Mouse (Mus musculus) hindbrain, embryonic 15.5 days (tissue): Measurements from ENCODE around the gene Znrf4. TPM values are rescaled to one million over a fixed set of nuclear protein-coding genes. Genes with fewer than 3 reads are reported as not detected.

Source experiments
- ATAC-seq: fragments of 200-750 bp; cut with Nextera tagmentation; 2 replicates; pipeline ENCODE4 v1.8.0; 2017; ENCODE audit warnings: low read depth, moderate number of reproducible peaks, moderate TSS enrichment; ENCODE audit not compliant: low FRiP score
- H3K27ac ChIP-seq: fragments of 300-500 bp; sonication (generic); replicated peaks from 2 replicates; pipeline ENCODE4 v1.5.1; 2015; ENCODE audit warnings: mild to moderate bottlenecking, inconsistent platforms
- H3K27me3 ChIP-seq: fragments of 300-500 bp; sonication (generic); 2 replicates; pipeline ENCODE4 v1.6.1; 2015; ENCODE audit warnings: control low read depth, inconsistent platforms
- H3K36me3 ChIP-seq: fragments of 300-500 bp; sonication (generic); 2 replicates; pipeline ENCODE4 v1.6.1; 2015; ENCODE audit warnings: control low read depth, inconsistent platforms
- H3K4me1 ChIP-seq: fragments of 300-500 bp; sonication (generic); replicated peaks from 2 replicates; pipeline ENCODE4 v1.6.1; 2015; ENCODE audit warnings: control low read depth, inconsistent platforms
- H3K4me2 ChIP-seq: fragments of 300-500 bp; sonication (generic); 2 replicates; pipeline ENCODE4 v1.6.1; 2015; ENCODE audit warnings: moderate library complexity, mild to moderate bottlenecking, inconsistent platforms
- H3K4me3 ChIP-seq: fragments of 300-500 bp; sonication (generic); 2 replicates; pipeline ENCODE4 v1.5.1; 2015; ENCODE audit warnings: mild to moderate bottlenecking, inconsistent platforms
- H3K9ac ChIP-seq: fragments of 300-500 bp; sonication (generic); 2 replicates; pipeline ENCODE4 v1.6.1; 2015; ENCODE audit warnings: inconsistent platforms
- H3K9me3 ChIP-seq: fragments of 300-500 bp; sonication (generic); 2 replicates; pipeline ENCODE4 v1.6.1; 2016; ENCODE audit warnings: control low read depth, inconsistent platforms
- WGBS: fragments of 180-500 bp; shearing (Covaris S2); methylation state at CpG from one replicate; pipeline ENCODE4 v1.1.7; 2015; 5-methylcytosine and 5-hydroxymethylcytosine counted together
- polyA plus RNA-seq: library from polyadenylated mRNA; unstranded; fragments of >200 nt; fragmentation: Nextera tagmentation; extraction: Ambion mirVana; gene quantifications from 2 replicates; pipeline ENCODE4 v1.2.1, GENCODE M21; 2015

The Znrf4 gene
- polyA plus RNA-seq, result 0.17 TPM in 1 of 2 replicates, not detected in the other

DNA sequence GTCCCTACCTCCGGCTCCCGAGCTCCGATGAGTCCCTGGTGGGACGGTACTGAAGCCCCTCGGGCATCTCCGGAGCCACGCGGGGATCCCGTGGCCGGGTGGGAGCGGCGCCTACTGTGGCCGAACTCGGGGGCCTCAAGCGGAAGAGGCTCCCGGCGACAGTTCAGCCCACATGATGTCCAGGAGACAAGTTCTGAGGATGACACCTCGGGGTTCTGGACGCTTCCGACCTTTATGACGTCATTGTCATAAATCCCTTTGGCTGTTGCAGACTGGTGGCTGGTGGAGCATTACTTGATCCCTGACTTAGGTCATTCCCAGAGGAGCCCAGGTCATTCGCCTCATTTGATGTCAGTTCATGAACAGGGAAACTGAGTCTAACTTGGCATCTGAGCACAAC, at the start of gene Znrf4:
Znrf4 (minus strand) TSS at position 122 of the 400 bp plus-strand sequence.
- Histone ChIP-seq H3K4me2 (peak within 1 kb of the TSS; percentile 49), H3K9ac (no peak within 1 kb of the TSS), H3K9me3 (no peaks in the 10 kb centered on the region), H3K4me3 (peak within 1 kb of the TSS; percentile 25), H3K36me3 (no peaks in the 10 kb centered on the region), H3K27me3 (peaks cover 31% of the 10 kb centered on the region), H3K4me1 (peaks cover 45% of the 10 kb centered on the region), H3K27ac (no peak within 1 kb of the TSS)
- 62% methylated on average over 22 of the region's 22 CpGs for WGBS
- no peak for ATAC-seq

DNA sequence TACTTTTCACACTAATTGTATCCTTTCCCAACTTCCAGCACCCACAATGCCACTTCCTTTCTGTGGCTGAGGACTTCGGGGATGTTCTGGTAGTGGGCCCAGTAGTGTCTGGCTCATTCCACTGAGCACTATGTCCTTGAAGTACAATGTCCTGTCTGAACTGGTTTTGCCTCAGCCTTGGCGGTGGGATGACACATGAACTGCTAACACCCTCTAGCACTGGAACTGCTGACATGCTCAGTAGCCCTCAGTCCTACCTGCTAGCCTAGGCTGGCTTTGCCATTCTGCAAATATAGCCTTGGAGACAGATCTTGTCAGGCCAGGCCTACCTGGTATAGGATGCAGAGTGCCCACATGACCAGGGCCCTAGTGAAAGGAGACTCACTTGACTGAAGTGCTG, 49.6 kb upstream of the Znrf4 start:
- ATAC-seq, result no peak
- no peaks in the 10 kb centered on the region for H3K9me3 ChIP-seq

DNA sequence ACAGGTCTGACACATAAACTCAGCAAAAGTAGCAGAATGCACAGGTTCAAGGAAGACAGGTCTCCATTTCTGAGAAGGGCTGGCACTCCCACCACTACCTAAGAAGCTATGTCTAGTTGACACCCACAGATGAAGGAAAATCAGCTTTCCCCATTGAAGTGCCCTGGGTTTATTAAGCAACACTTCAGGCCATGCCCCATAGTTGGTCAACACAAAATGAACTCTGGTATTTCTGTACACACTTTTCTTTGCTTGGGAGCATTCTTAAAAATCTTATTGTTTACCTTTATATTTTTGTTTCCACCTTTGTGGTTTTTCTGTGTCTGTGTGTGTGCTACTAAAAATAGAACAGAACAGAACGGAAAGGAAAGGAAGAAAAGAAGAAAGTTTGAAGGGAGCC, 47.9 kb upstream of the Znrf4 start:
- 71% methylated on average over 1 of the region's 1 CpGs for WGBS

More for the DNA sequence above, 49.6 kb upstream of the Znrf4 start:
- Histone ChIP-seq H3K27me3 (no peaks in the 10 kb centered on the region), H3K27ac (no peak overlapping the region), H3K36me3 (peaks cover 55% of the 10 kb centered on the region), H3K4me1 (no peaks in the 10 kb centered on the region), H3K4me2 (no peak overlapping the region), H3K9ac (no peak overlapping the region), H3K4me3 (no peak overlapping the region)
- WGBS, result 97% methylated on average over 2 of the region's 2 CpGs

DNA sequence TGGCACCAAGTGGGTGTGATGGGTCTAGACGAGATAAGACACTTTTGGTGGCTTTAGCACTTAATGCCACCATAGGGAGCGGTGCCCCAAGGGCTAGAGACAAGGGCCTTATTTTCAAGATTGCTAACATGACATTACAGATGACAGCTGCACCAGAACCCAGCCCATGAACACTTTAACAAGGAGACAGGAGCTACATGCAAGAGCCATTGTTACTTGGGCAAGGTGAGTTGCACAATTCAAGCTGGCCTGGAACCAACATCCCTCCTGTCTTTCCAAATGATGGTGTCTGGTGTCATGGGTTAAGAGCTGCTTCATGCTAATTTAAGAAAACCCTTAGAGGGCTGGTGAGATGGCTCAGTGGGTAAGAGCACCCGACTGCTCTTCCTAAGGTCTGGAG, 47.2 kb upstream of the Znrf4 start:
- Histone ChIP-seq H3K4me2 (no peak overlapping the region), H3K4me1 (no peaks in the 10 kb centered on the region), H3K4me3 (no peak overlapping the region), H3K27me3 (no peaks in the 10 kb centered on the region), H3K36me3 (peaks cover 30% of the 10 kb centered on the region), H3K9ac (no peak overlapping the region), H3K27ac (no peak overlapping the region), H3K9me3 (no peaks in the 10 kb centered on the region)
- ATAC-seq, result no peak
- 86% methylated on average over 3 of the region's 3 CpGs for WGBS

More for the DNA sequence above, 47.9 kb upstream of the Znrf4 start:
- Histone ChIP-seq H3K27me3 (no peaks in the 10 kb centered on the region), H3K36me3 (peaks cover 38% of the 10 kb centered on the region), H3K4me2 (no peak overlapping the region), H3K9me3 (no peaks in the 10 kb centered on the region), H3K9ac (no peak overlapping the region), H3K4me3 (no peak overlapping the region), H3K4me1 (no peaks in the 10 kb centered on the region), H3K27ac (no peak overlapping the region)
- ATAC-seq, result no peak

DNA sequence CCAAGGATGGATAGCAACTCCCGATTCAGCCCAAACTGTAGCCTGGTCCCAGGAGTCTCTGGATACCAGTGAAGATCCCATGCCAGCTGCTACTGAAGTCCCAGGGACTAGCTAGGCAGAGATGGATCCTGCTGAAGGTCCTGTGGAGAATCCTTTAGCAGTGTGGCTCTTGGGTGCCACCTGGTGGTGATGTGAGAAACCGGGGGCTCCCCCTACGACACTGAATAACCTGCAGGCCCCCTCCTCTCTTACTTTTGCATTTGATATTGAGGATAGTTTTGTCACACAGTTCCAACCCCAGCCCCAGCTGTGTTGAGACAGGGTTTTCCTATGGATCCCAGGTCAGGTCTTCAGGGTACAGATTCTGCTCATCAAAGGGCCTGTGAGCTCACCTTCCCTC, 46.2 kb upstream of the Znrf4 start:
- ATAC-seq, result peak; percentile 62
- Histone ChIP-seq H3K4me1 (no peaks in the 10 kb centered on the region), H3K36me3 (peaks cover 21% of the 10 kb centered on the region), H3K27me3 (no peaks in the 10 kb centered on the region), H3K9me3 (no peaks in the 10 kb centered on the region), H3K9ac (no peak overlapping the region), H3K4me2 (no peak overlapping the region), H3K4me3 (no peak overlapping the region), H3K27ac (no peak overlapping the region)
- 10% methylated on average over 3 of the region's 3 CpGs for WGBS

DNA sequence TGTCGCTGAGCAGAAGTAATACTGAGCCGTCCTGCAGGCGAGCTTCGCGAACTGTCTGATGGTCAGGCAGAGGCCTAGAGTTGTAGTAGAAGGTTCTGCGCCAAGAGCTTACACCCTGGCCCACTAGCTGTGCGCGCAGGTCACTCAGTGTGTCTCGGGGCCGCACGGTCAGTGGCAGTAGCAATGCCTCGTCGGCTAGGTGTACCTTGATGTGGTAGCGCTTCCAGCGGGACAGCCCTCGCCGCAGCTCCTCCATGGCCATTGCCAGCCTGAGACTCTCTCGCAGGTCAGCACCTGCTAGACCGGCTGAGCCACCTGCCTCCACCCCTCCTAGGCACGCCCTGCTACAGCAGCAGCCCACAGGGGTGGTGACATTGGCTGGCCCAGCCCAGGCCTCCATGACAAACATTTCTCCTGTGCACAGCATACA, 41.9 kb upstream of the Znrf4 start, which contains the start of gene Gm20219:
Gm20219 (minus strand) TSS at position 266 of the 430 bp plus-strand sequence.
- peaks cover 20% of the 10 kb centered on the region for H3K4me1 ChIP-seq
- H3K27me3 ChIP-seq, result no peaks in the 10 kb centered on the region
- ATAC-seq, result no peak
- no peaks in the 10 kb centered on the region for H3K36me3 ChIP-seq
- WGBS, result 85% methylated on average over 20 of the region's 20 CpGs
- H3K9me3 ChIP-seq, result no peaks in the 10 kb centered on the region
- H3K9ac ChIP-seq, result no peak within 1 kb of the TSS
- H3K4me3 ChIP-seq, result no peak within 1 kb of the TSS
- H3K27ac ChIP-seq, result peak within 1 kb of the TSS; percentile 83; the same call in 1 of the 2 replicates
- H3K4me2 ChIP-seq, result no peak within 1 kb of the TSS

DNA sequence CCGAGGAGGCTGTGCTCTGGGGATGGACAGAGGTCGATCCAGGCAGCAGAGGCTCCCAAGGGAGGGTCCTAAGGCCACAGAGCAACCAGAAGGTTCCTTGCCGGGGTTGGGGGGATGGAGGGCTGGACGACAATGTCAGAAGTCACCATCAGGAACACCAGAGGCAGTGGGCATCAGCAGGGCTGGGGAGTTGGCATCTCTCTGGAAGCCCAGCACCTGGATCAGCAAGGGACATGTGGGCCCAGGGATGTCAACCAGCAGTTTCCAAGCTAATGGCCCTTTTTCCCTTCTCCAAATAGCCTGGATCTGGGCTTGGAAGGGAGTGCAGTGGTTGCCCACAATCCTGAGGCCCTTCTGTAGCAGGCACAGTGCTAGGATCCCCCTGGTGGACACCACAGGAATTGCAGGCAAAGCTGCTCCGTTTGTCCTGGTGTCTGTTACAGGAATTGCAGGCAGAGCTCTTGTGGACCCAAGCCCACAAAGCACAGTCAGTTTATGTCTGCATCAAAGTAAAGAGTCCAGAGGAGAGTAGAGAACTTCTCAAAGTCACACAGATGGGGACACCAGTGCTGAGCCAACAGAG, 40.6 kb upstream of the Znrf4 start:
- H3K4me3 ChIP-seq, result no peak overlapping the region
- ATAC-seq, result no peak

DNA sequence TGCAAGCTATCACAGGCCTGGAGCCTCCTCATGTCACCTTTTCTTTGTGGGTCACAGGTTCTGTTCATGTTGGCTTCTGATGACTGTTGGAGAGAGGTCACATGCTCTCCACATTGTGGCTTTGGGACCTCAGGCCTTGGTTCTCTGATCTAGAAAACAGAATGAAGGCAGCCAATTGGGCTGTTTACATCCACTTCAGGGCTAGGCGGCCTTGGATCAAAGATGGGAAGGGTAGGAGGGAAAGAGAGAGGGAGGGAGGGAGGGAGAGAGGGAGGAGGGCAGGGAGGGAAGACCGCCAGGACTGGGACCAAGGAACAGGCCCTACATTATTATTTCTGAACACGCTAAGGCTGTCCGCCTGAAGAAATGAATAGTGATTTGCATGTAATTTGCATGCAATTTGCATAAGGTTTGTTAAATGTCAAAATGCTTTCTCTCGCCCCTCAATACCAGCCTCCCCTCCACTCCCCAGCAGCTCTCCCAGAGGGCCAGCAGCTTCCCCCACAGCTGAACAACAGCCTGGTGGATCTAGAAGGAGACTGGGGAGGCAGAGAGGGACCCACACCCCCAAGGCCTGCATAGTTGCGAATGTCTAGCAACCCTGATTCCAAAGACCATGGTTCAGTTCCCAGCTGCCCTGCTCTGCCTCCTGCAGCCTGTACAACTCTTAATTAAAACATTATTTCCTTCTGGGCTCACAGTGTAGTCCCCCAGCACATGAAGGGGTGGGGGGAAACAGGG, 39.8 kb upstream of the Znrf4 start:
- Histone ChIP-seq H3K36me3 (no peaks in the 10 kb centered on the region), H3K9me3 (no peaks in the 10 kb centered on the region), H3K9ac (no peak overlapping the region), H3K27ac (peak overlapping the region; percentile 83), H3K4me1 (peaks cover 32% of the 10 kb centered on the region), H3K4me3 (no peak overlapping the region), H3K27me3 (no peaks in the 10 kb centered on the region), H3K4me2 (no peak overlapping the region)
- 36% methylated on average over 6 of the region's 6 CpGs for WGBS
- ATAC-seq, result peak; percentile 85

More for the DNA sequence above, 40.6 kb upstream of the Znrf4 start:
- WGBS, result 54% methylated on average over 5 of the region's 5 CpGs
- no peak overlapping the region for H3K4me2 ChIP-seq
- no peaks in the 10 kb centered on the region for H3K36me3 ChIP-seq
- peaks cover 26% of the 10 kb centered on the region for H3K4me1 ChIP-seq
- H3K9me3 ChIP-seq, result no peaks in the 10 kb centered on the region
- H3K27ac ChIP-seq, result peak overlapping the region; percentile 83
- no peak overlapping the region for H3K9ac ChIP-seq
- no peaks in the 10 kb centered on the region for H3K27me3 ChIP-seq

DNA sequence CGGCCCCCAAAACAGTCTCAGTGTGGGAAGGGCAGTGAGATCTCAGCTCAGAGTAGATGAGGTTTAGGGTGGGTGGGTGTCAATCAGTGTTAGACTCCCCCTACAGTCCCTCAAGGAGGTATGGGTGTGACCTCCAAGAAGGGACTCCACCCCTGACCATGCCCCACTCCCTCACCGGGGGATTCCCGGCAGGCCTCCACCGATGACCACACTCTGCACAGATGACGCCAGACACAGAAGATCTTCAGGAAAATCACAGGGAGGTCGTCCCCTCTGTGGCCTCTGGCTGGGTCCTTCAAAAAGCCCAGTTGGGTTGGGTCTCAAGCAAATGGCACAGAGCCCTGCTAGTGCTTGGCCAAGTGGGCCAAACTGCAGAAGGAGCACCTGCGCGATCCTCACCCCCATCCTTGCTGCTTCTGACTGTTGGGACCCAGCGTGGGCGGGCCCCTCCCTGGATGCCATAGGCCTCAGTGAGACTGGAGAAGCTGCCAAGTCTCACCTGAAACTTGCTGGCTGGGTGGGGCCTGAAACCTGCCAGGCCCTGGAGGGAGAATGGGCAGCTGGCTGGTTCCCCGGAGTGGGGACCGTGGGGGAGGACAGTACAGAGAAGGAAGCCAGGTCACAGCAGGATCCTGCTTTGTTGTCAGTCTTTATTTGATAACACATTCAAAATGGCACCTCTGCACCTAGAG, 38.7 kb upstream of the Znrf4 start:
- no peak for ATAC-seq
- peaks cover 40% of the 10 kb centered on the region for H3K4me1 ChIP-seq
- no peak overlapping the region for H3K4me3 ChIP-seq
- H3K9me3 ChIP-seq, result no peaks in the 10 kb centered on the region
- H3K27me3 ChIP-seq, result no peaks in the 10 kb centered on the region
- 76% methylated on average over 12 of the region's 12 CpGs for WGBS
- no peaks in the 10 kb centered on the region for H3K36me3 ChIP-seq
- no peak overlapping the region for H3K4me2 ChIP-seq
- H3K27ac ChIP-seq, result peak overlapping the region; percentile 83
- no peak overlapping the region for H3K9ac ChIP-seq

DNA sequence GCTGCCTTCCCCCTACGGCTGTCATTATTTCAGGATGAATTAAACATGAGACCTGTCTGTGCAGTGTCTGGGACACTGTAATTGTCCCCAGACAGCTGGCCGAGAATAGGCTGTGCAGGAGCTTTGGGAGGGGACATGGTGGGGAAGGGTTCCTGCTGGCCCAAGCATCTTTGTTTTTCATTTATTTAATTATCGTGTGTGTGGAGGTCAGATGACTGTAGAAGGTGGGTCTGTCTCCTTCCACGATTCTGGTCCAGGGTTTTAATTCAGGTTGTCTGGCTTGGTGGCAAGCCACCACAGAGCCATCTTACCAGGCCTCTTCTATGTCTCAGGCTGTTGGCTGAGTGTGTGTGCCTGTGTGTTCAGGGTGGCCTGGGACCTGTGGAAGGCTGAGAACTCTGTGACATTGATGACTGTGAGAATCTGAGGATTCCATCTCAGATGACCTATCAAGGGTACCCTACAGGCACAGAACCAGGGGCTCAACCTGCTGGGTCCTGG, 36.4 kb upstream of the Znrf4 start:
- H3K36me3 ChIP-seq, result no peaks in the 10 kb centered on the region
- no peak overlapping the region for H3K4me3 ChIP-seq
- no peak overlapping the region for H3K27ac ChIP-seq
- H3K9me3 ChIP-seq, result no peaks in the 10 kb centered on the region
- WGBS, result 19% methylated on average over 4 of the region's 4 CpGs
- no peak overlapping the region for H3K4me2 ChIP-seq
- no peaks in the 10 kb centered on the region for H3K27me3 ChIP-seq
- H3K9ac ChIP-seq, result no peak overlapping the region
- no peak for ATAC-seq
- H3K4me1 ChIP-seq, result peaks cover 40% of the 10 kb centered on the region

DNA sequence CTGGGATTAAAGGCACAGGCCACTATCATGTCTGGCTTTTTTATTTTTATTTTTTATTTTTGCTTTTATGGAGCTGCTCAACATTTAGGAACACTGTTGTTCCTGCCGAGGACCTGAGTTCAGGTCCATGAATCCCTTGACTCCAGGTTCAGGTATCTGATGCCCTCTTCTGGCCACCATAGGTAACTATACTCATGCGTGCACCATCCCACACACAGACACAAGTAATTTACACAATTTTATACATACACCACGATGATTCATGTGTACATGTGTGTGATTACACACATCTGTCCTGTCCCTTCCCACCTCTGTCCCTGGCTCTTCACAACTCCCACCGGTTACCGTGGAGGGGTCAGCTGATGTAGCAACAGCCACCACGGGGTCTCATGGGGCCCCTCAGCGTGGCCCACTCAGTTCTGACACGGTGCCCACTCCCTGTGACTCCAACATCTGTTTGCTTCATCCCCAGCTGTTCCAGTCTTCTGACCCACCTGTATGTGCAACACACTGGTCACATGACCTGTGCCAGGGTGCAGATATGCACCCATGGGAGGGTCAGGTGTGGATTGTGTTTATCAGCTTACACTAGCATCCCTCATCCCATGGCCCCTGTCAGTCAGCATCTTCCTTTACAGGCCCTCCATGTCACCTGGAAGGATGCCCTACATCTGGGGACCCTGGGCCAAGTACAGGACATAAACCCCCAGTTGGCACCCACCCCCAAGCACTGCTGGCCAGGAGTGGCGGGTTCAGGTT, 35.8 kb upstream of the Znrf4 start:
- H3K36me3 ChIP-seq, result no peaks in the 10 kb centered on the region
- peaks cover 42% of the 10 kb centered on the region for H3K4me1 ChIP-seq
- no peak overlapping the region for H3K4me3 ChIP-seq
- H3K9ac ChIP-seq, result no peak overlapping the region
- no peaks in the 10 kb centered on the region for H3K27me3 ChIP-seq
- no peak for ATAC-seq
- H3K9me3 ChIP-seq, result no peaks in the 10 kb centered on the region
- H3K4me2 ChIP-seq, result no peak overlapping the region
- 59% methylated on average over 9 of the region's 9 CpGs for WGBS
- H3K27ac ChIP-seq, result no peak overlapping the region
